In the genomic region with DNA sequence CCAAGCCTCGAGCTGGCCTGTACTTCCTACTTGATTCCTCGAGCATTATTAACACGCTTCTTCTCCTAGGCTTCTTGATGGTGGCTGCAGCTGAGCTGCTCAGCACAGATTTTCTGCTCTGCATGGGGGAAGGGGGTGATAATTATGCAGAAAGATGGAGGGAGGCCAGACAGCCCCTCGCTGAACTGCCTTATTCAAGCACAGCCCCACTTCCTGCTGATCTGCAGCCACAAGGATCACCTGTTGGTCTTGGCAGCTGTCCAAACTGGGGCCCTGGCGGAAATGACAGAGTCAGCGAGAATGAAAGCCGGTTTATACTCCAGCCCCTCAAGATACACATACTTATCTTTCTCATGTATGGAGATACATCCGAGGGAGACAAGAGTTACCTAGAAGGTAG, we compare ENCODE assay signal across 7 mouse cellular contexts.
A peak's percentile ranks its signal among the peaks of the same experiment; 100 is the strongest.
DNase-seq lines count a peak whose midpoint lies in the region; ATAC-seq lines count a peak whose summit lies in the region.

No protein-coding gene starts in this region.

- intact Hi-C loops in heart, postnatal 10 days (cut with DNase I) = no loop called here

- H3K4me3 ChIP-seq in embryonic facial prominence, embryonic 11.5 days (ENCODE audit: low read depth, low read length) = no peak overlapping the region

- ATAC-seq in embryonic facial prominence, embryonic 11.5 days (replicated peaks; ENCODE audit: insufficient number of reproducible peaks, low FRiP score, low TSS enrichment, low read depth) = peak; percentile 88

- DNase-seq in CD4-positive, CD25-positive, alpha-beta regulatory T cell, adult 2 months (ENCODE audit: low read depth, low spot score) = peak; percentile 81
- peak; percentile 68 for DNase-seq in T-cell, adult 2 months (ENCODE audit: low spot score)
- DNase-seq in embryonic facial prominence, embryonic 11.5 days (ENCODE audit: low spot score) = peak; percentile 78
- peak; percentile 61 to 70 for DNase-seq in heart, postnatal 10 days
- DNase-seq in kidney, postnatal 14 days = peak; percentile 80
- DNase-seq in lung, postnatal 14 days = peak; percentile 56
- DNase-seq in retina, postnatal 7 days (ENCODE audit: low read depth, low spot score) = peak; percentile 53

- H3K4me1 ChIP-seq in embryonic facial prominence, embryonic 11.5 days (ENCODE audit: control insufficient read depth, insufficient read depth, low read length) = peaks cover 5% of the 10 kb centered on the region; the same call in 1 of the 2 replicates

- no peak overlapping the region for H3K4me2 ChIP-seq in embryonic facial prominence, embryonic 11.5 days (ENCODE audit: low read depth, low read length)

- H3K9me3 ChIP-seq in embryonic facial prominence, embryonic 11.5 days (replicated peaks; ENCODE audit: control insufficient read depth, low read length) = no peaks in the 10 kb centered on the region

- peak overlapping the region; percentile 39; the same call in 1 of the 2 replicates for H3K27ac ChIP-seq in embryonic facial prominence, embryonic 11.5 days (replicated peaks; ENCODE audit: low read depth, low read length)

- no peak overlapping the region for H3K9ac ChIP-seq in embryonic facial prominence, embryonic 11.5 days (replicated peaks; ENCODE audit: low read length)

- no peaks in the 10 kb centered on the region for H3K36me3 ChIP-seq in embryonic facial prominence, embryonic 11.5 days (replicated peaks; ENCODE audit: control insufficient read depth, insufficient read depth, low read depth, low read length)

- H3K27me3 ChIP-seq in embryonic facial prominence, embryonic 11.5 days (ENCODE audit: control insufficient read depth, insufficient read depth, low read length) = no peaks in the 10 kb centered on the region

- WGBS in embryonic facial prominence, embryonic 11.5 days = 32% methylated on average over 8 of the region's 8 CpGs
